Mouse (Mus musculus) layer of hippocampus, postnatal 25 days (tissue): ENCODE measurements around the gene Arf3. TPM values are rescaled to one million over a fixed set of nuclear protein-coding genes. Genes with fewer than 3 reads are reported as not detected.
A peak's percentile ranks its signal among the peaks of the same experiment; 100 is the strongest.
"Not testable (repeated sequence)": the region's sequence is repeated elsewhere in the genome, so short reads cannot be mapped to it uniquely, and the experiment has no call there.

Experiments used
- DNase-seq, 2 experiments: peaks; one replicate each; pipeline ENCODE4 v3.0.0; 2022; ENCODE audit warnings: mixed read lengths in 2 of 2, low spot score in 1 of 2; ENCODE audit errors: extremely low spot score in 1 of 2
- total RNA-seq, 2 experiments: library from RNA; stranded (reverse); gene quantifications; 2 replicates each; pipeline ENCODE4 v1.2.3; 2021

Arf3 gene
- total RNA-seq, 2 experiments from 2014 or later = 759 to 832 TPM

GRCm38 (mm10) chr15:98768259-98768658, 5.2 kb upstream of the Arf3 start:
- DNase-seq = no peak

- DNase-seq = no peak
These were observed 2.9 kb upstream of the Arf3 start for GRCm38 (mm10) chr15:98765929-98766328.

DNA sequence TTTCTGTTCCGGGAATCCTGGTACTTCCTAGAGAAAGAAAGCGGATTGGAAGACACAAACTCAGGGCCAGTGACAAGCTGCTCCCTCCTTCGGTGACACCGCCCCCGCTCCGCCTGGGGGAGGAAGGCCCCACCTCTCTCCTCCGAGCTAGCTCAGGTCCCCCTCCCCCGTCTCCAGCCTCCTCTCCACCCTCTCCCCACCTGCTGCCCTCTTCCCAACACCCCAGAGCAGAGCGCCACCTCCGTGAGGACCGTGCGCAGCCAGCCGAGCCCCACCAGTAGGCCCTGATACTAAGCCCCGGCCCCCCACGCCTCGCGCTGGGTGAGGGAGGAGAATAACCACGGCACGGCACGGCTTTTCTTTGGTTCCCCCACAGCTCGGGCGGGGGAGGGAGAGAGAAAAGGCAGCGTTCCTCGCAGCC, 803 bp downstream of the Arf3 start:
- peak; percentile 53 to 58 for DNase-seq

- no peak for DNase-seq
These were observed 8.9 kb downstream of the Arf3 start for GRCm38 (mm10) chr15:98754125-98754524.

- no peak for DNase-seq
These were observed 10.0 kb downstream of the Arf3 start for GRCm38 (mm10) chr15:98753021-98753423.

- DNase-seq = no peak
These were observed 13.9 kb downstream of the Arf3 start for GRCm38 (mm10) chr15:98749093-98749492.

GRCm38 (mm10) chr15:98747296-98747695, 15.7 kb downstream of the Arf3 start:
- DNase-seq = no peak

DNA sequence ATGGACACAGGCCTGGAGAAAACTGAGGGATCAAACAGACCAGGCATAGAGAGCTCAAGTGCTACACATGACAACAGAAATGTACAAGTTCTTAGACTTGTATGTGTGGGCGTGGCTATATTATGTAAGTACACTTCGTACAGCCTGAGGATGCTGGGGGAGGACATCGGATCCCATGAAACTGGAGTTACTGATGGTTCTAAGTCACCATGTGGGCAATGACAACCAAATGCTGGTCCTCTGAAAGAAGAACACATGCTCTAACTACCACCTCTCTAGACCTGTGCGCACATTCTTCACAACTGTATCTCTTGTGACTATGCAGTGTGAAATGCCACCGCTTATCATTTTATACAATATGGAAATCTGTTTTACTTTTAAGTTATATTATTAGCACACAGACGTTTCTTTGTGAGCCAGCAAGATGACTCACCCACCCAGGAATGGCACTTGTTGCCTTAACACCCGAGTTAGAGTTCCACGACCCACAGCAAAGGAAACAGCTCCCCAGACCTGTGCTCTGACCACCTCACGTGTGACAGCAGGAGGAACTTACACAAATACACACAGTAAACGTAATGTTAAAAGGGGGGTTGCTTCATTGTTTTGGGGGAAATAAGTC, 16.6 kb downstream of the Arf3 start:
- DNase-seq = no peak

DNA sequence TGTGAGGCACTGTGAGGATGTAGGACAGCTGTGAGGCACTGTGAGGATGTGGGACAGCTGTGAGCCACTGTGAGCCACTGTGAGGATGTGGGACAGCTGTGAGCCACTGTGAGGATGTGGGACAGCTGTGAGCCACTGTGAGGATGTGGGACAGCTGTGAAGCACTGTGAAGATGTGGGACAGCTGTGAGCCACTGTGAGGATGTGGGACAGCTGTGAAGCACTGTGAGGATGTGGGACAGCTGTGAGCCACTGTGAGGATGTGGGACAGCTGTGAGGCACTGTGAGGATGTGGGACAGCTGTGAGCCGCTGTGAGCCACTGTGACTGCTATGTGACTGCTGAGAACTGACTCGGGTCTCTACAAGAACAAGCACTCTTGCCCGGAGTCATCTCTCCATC, 19.2 kb downstream of the Arf3 start:
- DNase-seq = not testable (repeated sequence)

GRCm38 (mm10) chr15:98742766-98743428, 20.1 kb downstream of the Arf3 start:
- DNase-seq = no peak

- no peak for DNase-seq
These were observed 22.8 kb downstream of the Arf3 start for GRCm38 (mm10) chr15:98740219-98740618.

GRCm38 (mm10) chr15:98738796-98739195, 24.2 kb downstream of the Arf3 start:
- DNase-seq = no peak

GRCm38 (mm10) chr15:98737881-98738280, 25.1 kb downstream of the Arf3 start:
- DNase-seq = peak in 1 of 2 experiments; percentile 61

- DNase-seq = no peak
These were observed 26.5 kb downstream of the Arf3 start for GRCm38 (mm10) chr15:98736521-98736920.

DNA sequence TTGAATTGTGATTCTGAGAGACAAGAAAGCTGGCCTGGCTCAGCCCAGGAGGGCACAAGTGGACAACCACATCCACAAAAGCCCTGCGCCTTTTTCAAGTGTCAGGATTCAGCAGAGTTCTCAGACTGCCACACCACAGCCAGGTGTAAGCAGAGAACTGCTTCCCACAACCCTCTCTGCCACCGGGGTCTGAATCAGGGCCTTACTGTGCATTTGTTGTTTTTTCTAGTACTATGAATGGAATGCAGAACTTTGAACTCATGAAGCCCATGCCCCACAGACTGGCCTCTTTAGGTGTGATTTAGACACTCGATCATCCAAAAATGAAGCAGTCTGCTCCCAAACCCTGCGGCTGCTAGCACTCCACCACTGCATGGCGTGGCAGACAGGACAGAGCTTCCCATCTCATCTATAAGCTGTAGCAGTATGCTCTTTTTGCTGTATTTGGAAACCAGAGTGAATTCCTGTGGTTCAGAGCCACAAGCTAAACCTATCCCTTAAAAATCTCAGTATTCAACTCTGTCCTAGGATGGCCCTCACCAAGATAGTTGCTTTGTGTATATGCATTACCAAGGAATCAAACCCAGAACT, 28.9 kb downstream of the Arf3 start:
- no peak for DNase-seq

GRCm38 (mm10) chr15:98733370-98733769, 29.6 kb downstream of the Arf3 start:
- DNase-seq = no peak

GRCm38 (mm10) chr15:98732006-98732531, 30.9 kb downstream of the Arf3 start:
- no peak for DNase-seq

DNA sequence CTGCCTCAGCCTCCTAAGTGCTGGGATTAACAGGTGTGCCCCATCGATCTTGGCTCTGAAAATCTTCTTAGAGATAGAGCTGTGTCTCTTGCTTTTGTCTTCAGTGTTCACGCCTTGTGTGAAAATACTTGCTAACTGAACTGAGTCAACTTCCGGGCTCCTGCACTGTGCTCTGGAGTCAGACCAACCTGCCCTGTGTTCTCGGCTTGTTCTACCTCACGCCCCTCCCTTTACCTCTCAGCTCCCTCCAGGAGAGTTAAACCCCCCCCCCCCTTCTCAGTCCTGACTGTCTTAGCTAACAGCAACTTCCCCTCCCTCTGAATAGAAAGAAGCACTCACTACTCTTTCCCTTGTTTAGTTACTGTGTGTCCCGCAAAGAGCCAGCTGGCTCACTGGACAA, 32.2 kb downstream of the Arf3 start:
- no peak for DNase-seq

- no peak for DNase-seq
These were observed 33.0 kb downstream of the Arf3 start for GRCm38 (mm10) chr15:98729791-98730545.

GRCm38 (mm10) chr15:98728366-98728765, 34.6 kb downstream of the Arf3 start:
- DNase-seq = no peak
